Mouse (Mus musculus): ENCODE measurements around the gene Slc13a5.

DNA sequence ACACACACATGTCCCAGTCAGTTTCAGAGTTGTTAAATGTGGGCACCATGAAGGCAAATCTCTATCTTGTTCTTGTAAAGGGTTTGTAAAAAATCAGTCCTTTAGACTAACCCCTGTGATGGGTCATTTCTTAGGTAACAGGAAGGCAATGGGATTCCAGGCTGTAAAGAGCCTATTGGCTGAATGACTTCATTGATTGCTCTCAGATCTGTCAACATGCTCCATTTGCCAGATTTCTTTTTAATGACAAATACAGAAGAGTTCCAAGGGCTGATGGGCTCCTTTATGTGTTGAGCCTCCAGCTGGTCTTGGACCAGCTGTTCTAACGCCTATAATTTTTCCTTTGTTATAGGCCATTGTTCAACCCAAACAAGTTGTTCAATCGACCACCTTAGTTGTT is 26.1 kb upstream of the Slc13a5 start:
- TF ChIP-seq CTCF (IDR thresholded peaks at IDR 0.05; ENCODE audit: extremely low read depth, insufficient read length, insufficient replicate concordance, low read depth, low read length): no peak
- no peak for TF ChIP-seq POLR2A (IDR thresholded peaks at IDR 0.05; ENCODE audit: low read depth, low read length)

All from small intestine, adult 2 months (tissue).